Mouse (Mus musculus): Measurements from ENCODE around the gene Gm42715.
A peak's percentile ranks its signal among the peaks of the same experiment; 100 is the strongest.
"Not testable (repeated sequence)": the region's sequence is repeated elsewhere in the genome, so short reads cannot be mapped to it uniquely, and the experiment has no call there.

Gm42715 gene

DNA sequence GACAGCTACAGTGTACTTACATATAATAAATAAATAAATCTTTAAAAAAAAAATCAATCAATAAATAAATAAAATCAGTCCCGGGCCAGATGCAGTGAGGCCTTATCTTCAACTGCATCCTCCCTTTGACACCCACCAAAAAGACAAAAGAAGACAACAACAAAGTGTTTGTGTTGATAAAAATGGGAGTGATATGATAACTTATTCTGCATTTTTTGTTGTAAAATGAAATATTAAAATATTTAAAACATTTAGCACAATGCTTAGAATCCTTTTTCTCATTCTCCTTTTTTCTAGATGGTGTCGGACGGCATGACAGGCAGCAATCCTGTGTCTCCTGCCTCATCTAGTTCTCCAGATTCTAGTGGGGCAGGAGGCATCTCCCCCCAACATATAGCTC is at the start of gene Gm42715:
Gene Gm42715 (plus strand): TSS at position 301 of the 400 bp plus-strand sequence.
- DNase-seq (ENCODE audit: low read depth): no peak

- DNase-seq (ENCODE audit: low read depth): no peak
Measured at GRCm38 (mm10) chr7:127470011-127470715, 49.2 kb upstream of the Gm42715 start.

GRCm38 (mm10) chr7:127470743-127471645 is 48.4 kb upstream of the Gm42715 start:
- DNase-seq (ENCODE audit: low read depth): peak; percentile 95

DNA sequence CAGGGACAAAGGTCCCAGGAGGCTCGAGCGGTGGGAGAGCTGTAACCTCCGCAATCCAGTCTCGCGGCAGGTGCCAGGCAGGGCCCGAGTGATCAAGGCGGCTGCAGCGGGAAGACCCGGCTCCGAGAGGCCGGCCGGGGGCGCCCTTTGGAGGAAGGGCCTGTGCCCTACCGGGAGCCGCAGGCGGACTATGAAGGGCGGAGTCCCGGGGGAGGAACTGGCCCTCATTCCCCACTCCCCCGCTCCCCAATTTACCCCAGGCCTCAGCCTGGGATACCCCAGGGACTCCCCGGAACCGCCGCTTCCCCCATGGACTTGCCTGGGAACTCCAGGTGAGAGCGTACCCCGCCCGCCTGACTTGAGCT is 47.8 kb upstream of the Gm42715 start:
- DNase-seq (ENCODE audit: low read depth): no peak

GRCm38 (mm10) chr7:127472060-127472459 is 47.3 kb upstream of the Gm42715 start:
- no peak for DNase-seq (ENCODE audit: low read depth)

GRCm38 (mm10) chr7:127473705-127474104 is 45.7 kb upstream of the Gm42715 start:
- no peak for DNase-seq (ENCODE audit: low read depth)

GRCm38 (mm10) chr7:127474378-127475070 is 44.9 kb upstream of the Gm42715 start:
- no peak for DNase-seq (ENCODE audit: low read depth)

DNA sequence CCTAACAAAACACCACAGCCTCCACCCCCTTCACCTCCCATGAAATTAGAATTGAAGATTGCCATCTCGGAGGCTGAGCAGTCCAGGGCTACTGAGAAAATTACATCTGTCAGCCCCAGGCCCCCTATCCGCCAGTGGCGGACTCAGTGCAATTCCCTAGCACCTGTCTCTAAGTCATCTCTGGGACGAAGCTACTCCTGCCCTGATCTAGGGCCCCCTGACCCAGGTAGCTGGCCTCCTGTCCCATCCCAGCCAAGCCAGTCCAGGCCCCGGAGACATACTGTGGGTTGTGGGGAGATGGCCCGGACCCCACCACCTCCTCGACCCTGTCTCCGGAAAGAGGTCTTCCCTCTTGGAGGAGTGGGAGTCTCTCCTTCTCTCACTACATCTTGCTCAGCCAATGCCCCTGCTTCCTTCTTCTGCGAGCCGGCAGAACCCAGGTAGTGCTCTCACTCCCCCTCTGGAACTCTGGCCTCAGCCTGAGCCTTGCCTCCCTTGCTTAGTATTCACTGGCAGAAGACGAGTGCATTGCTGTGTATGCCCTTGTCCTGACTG is 44.1 kb upstream of the Gm42715 start:
- no peak for DNase-seq (ENCODE audit: low read depth)

- no peak for DNase-seq (ENCODE audit: low read depth)
Measured at GRCm38 (mm10) chr7:127476336-127476735, 43.0 kb upstream of the Gm42715 start.

GRCm38 (mm10) chr7:127476855-127477254 is 42.5 kb upstream of the Gm42715 start:
- no peak for DNase-seq (ENCODE audit: low read depth)

DNA sequence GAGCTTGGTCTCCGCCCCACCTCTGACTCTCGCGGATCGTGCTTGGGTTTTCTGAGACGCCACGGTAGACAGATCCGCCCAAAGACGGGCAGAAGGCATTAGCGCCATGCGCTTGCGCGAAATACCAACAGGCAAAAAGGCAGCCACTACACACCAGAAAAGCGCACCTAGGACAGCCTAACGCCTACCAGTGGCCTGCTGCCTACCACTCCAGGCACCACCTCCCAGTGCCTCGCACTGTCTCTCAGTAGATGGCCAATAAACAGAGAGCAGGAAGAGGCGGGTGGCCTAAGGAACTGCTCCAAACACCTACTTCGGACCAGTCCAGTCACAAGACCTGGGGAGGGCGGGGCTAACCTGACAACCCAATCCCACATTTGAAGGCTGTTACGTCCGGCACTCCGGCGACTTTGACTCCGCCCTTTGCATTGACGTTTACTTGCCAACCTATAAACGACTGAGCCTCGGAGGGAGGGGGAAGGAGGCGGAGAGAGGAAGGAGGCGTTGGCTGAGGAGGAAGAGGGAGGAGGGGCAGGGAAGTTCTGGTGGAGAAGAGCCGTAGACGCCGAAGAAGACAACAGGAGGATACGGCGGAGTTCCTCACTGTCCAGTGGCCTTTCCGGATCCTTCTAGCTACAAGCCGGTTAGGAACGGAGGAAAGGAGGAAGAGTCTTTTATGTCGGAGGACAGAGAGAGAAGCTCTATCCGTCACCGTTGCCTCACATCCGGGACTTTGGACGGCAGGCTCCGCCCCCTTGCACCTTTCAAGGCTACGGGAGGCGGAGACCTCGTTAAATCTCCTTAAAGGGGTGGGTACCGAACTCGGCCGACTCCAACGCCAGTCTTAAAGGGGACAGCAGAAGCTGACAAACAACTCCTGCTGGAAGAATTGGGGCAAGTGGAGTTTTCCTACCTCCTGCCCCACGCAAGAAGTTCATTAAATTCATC is 41.4 kb upstream of the Gm42715 start:
- DNase-seq (ENCODE audit: low read depth): peak; percentile 100

DNA sequence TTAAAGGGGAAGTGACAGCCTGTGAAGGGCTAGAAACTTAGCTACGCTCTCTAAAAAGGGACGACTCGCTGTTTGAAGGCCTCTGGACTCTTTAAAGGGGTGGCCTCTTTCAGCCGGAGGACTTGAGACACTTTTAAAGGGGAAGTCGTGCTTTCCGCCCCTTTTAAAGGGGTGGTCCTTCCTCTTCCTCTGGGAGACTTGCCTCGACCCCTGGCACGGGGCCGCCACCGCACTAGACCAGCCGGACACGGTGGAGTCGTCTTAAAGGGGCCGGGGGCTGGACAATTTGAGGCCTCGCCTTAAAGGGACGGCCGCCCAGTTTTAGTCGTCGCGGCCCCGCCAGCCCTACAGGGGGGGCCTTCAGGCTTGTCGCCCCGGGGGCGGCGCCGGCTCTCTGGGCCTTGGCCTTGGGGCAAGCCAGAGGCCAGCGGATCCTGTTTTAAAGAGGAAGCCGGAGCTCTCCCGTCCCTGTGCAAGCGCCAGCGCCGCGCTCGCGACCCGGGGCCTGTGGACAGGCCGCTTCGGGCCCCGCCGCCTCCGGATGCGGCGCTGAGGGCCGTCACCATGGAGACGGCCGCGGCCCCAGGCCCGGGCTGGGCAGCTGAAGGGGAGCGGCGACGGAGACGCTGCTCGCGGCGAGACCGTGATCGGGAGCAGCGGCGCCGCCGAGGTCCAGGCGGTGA is 40.6 kb upstream of the Gm42715 start, which contains the start of gene Fbrs:
Gene Fbrs (plus strand): TSS at position 565 of the 683 bp plus-strand sequence.
- peak; percentile 91 for DNase-seq (ENCODE audit: low read depth)

- no peak for DNase-seq (ENCODE audit: low read depth)
Measured at GRCm38 (mm10) chr7:127479318-127480225, 39.8 kb upstream of the Gm42715 start.

DNA sequence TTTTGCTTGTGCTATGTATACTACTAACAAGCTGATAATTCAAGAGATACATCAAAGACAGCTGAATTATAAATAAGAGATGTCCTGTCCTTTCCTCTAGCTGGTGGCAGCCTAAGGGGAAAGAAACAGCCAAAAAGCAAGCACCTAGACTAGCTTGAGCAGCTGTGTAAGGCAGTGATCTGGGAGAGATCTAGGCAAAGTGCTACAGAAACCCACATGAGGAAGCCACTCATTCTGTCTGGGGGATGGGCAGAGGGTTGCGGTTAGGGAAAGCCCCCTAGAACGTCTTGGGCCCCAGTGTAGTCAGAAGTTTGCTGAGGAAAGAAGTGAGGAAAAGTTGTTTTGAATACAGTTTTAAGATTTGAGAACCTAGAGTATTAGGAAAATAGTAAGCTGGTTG is 39.1 kb upstream of the Gm42715 start:
- no peak for DNase-seq (ENCODE audit: low read depth)

- DNase-seq (ENCODE audit: low read depth): no peak
Measured at GRCm38 (mm10) chr7:127485416-127485815, 34.0 kb upstream of the Gm42715 start.

- DNase-seq (ENCODE audit: low read depth): not testable (repeated sequence)
Measured at GRCm38 (mm10) chr7:127488364-127488763, 31.0 kb upstream of the Gm42715 start.

DNA sequence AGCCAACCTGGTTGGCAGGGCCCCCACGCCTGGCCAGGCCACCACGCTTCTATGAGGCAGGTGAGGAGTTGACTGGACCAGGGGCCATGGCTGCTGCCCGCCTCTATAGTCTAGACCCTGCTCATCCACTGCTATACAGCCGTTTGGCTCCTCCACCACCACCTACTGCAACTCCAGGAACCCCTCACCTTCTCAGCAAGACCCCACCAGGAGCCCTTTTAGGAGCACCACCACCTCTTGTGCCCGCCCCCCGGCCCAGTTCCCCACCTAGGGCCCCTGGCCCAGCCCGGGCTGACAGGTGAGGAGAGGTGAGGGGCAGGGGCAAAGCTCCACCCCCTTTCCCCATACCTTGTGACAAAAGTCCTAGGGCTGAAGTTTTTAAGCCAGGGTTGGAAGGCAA is 29.4 kb upstream of the Gm42715 start:
- DNase-seq (ENCODE audit: low read depth): no peak

DNA sequence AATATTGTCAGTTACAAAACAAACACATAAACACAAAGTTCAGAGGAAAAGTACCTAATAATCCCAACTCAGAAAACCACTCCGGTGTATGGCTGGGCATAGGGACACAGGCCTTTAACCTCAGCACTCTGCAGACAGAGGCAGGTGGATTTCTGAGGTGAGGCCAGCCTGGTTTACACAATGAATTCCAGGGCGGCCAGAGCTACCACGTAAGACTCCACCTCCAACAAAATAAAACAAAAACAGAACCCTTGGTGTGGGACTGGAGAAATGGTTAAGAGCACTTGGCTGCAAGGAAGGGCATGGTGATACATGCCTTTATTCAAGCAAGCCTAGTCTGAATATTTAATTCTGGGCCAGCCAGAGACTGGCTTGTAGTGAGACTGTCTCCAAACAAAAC is 27.5 kb upstream of the Gm42715 start:
- DNase-seq (ENCODE audit: low read depth): no peak

DNA sequence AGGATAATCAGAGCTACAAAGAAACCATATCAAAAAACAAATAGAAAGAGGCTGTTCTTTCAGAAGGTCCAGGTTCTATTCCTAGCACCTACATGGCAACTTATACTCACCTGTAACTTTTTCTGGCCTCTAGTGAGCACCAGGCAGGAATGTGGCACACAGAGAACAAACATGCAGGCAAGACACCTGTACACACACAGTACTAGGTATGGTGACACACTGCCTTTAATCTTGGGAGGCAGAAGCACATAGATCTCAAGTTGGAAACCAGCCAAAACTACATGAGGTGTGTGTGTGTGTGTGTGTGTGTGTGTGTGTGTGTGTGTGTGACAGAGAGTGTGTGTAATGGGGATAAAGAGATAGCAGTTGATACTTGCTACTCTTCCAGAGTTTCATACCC is 24.7 kb upstream of the Gm42715 start:
- no peak for DNase-seq (ENCODE audit: low read depth)

All from c-Kit-positive CD71-positive TER-119-negative erythroid progenitor cells, embryonic 14.5 days (primary cell).